Comparison of ENCODE assay signal across 9 mouse cellular contexts in genomic region chr15:77367504-77367903, GRCm38 (mm10). TPM values are rescaled to one million over a fixed set of nuclear protein-coding genes. Genes with fewer than 3 reads are reported as not detected.
A peak's percentile ranks its signal among the peaks of the same experiment; 100 is the strongest.
DNase-seq lines count a peak whose midpoint lies in the region; ATAC-seq and TF ChIP-seq lines count a peak whose summit lies in the region.
"Had no signal": no experiment of that assay in that cellular context is flagged by ENCODE, and none has a peak within 500 bp of the region (broad histone marks: within the 10 kb centered on the region; RNA-seq: fewer than 3 reads in every experiment).

No protein-coding gene starts in this region.

- peak; percentile 72 for DNase-seq in cerebellum, adult 11-12 months
- DNase-seq in cerebellum, adult 9-10 months: no peak
- peak; percentile 46 for DNase-seq in urinary bladder, postnatal 14 days (ENCODE audit: low spot score)
- DNase-seq in urinary bladder, adult 2 months (ENCODE audit: low spot score): no peak
- no peak for DNase-seq in frontal cortex, postnatal 14 days (ENCODE audit: low spot score in 2 of 2)
- DNase-seq in Muller cell, postnatal 12 days (ENCODE audit: inconsistent ontology term): no peak

- no peak overlapping the region for H3K9ac ChIP-seq in intestine, postnatal 0 days (ENCODE audit: low read depth, low read length)

- no peak overlapping the region for H3K4me3 ChIP-seq in intestine, postnatal 0 days (ENCODE audit: low read depth, low read length)
- H3K4me3 ChIP-seq in olfactory bulb, adult 2 months (ENCODE audit: insufficient read depth, low read depth, low read length): no peak overlapping the region
- H3K4me3 ChIP-seq: erythroblast, embryonic 14.5 days had no signal

- H3K27me3 ChIP-seq in intestine, postnatal 0 days (replicated peaks; ENCODE audit: control insufficient read depth, insufficient read depth, low read length): no peaks in the 10 kb centered on the region; the same call in 1 of the 2 replicates

- 41% methylated on average over 8 of the region's 8 CpGs for WGBS in intestine, postnatal 0 days
- 33% methylated on average over 8 of the region's 8 CpGs for WGBS in olfactory bulb, adult 2 months

- ATAC-seq in intestine, postnatal 0 days: no peak

- no peak for TF ChIP-seq CTCF in intestine, postnatal 0 days (IDR thresholded peaks at IDR 0.05; ENCODE audit: low read depth)
- no peak for TF ChIP-seq CTCF in olfactory bulb, adult 2 months (IDR thresholded peaks at IDR 0.05; ENCODE audit: insufficient read depth, low read depth, low read length)

- H3K9me3 ChIP-seq in intestine, postnatal 0 days (ENCODE audit: control insufficient read depth): no peaks in the 10 kb centered on the region

- H3K36me3 ChIP-seq in intestine, postnatal 0 days (ENCODE audit: control insufficient read depth, insufficient read depth): no peaks in the 10 kb centered on the region

- H3K4me2 ChIP-seq in intestine, postnatal 0 days (replicated peaks; ENCODE audit: low read depth): peak overlapping the region; percentile 58

- H3K27ac ChIP-seq in intestine, postnatal 0 days (ENCODE audit: low read depth, low read length): no peak overlapping the region
- peak overlapping the region; percentile 33 for H3K27ac ChIP-seq in olfactory bulb, adult 2 months (ENCODE audit: insufficient read depth, low read depth, low read length)

- H3K4me1 ChIP-seq in intestine, postnatal 0 days (replicated peaks; ENCODE audit: control insufficient read depth, insufficient read depth, low read length): 0 out of 2 replicates have a peak, but pooled peaks cover 2% of the 10 kb centered on the region
- H3K4me1 ChIP-seq in olfactory bulb, adult 2 months (ENCODE audit: control insufficient read depth, insufficient read depth, low read length): peaks cover 47% of the 10 kb centered on the region

- no peak for TF ChIP-seq POLR2A in olfactory bulb, adult 2 months (IDR thresholded peaks at IDR 0.05; ENCODE audit: insufficient read depth, low read depth, low read length)

RNA-seq across cellular contexts. Expression of gene Apol7a, which starts 31.4 kb away (rescaled TPM):
- polyA plus RNA-seq in urinary bladder, adult 2 months (2012; rRNA removed): 1.8 and 2.8 TPM in 2 replicates
- polyA plus RNA-seq in intestine, postnatal 0 days (2015; fragmentation: Nextera tagmentation; extraction: Ambion mirVana): 30.9 and 31.4 TPM in 2 replicates
- polyA plus RNA-seq in olfactory bulb, adult 2 months (2012; ENCODE audit: insufficient read depth, insufficient read length, low replicate concordance, missing spikeins): not detected in 2 replicates
- polyA plus RNA-seq: erythroblast, embryonic 14.5 days had no signal

RNA-seq across cellular contexts. Expression of gene Apol9a, which starts 43.4 kb away (rescaled TPM):
- polyA plus RNA-seq in urinary bladder, adult 2 months (2012; rRNA removed): 3.4 and 3.9 TPM in 2 replicates
- polyA plus RNA-seq in intestine, postnatal 0 days (2015; fragmentation: Nextera tagmentation; extraction: Ambion mirVana): 26.2 and 33.1 TPM in 2 replicates
- not detected in 2 replicates for polyA plus RNA-seq in olfactory bulb, adult 2 months (2012; ENCODE audit: insufficient read depth, insufficient read length, low replicate concordance, missing spikeins)
- polyA plus RNA-seq: erythroblast, embryonic 14.5 days had no signal

Comparison
In these comparisons a context has a peak if more than half of its experiments do, and no peak if none do; other contexts are left out.
1. DNase-seq: peak in cerebellum, adult 11-12 months (single experiment) and urinary bladder, postnatal 14 days (single experiment); none in cerebellum, adult 9-10 months (single experiment), urinary bladder, adult 2 months (single experiment), frontal cortex, postnatal 14 days (0 of 2) and Muller cell, postnatal 12 days (single experiment).